Mouse (Mus musculus) ES-Bruce4 (cell line): ENCODE measurements around the gene Tmem106c. TPM values are rescaled to one million over a fixed set of nuclear protein-coding genes. Genes with fewer than 3 reads are reported as not detected.

Source experiments
- H3K27ac ChIP-seq: 2 replicates; pipeline ENCODE4 v1.5.1; 2012; ENCODE audit warnings: low read length, inconsistent platforms; ENCODE audit not compliant: insufficient read depth
- H3K27me3 ChIP-seq: 2 replicates; pipeline ENCODE4 v1.6.1; 2012; ENCODE audit warnings: mild to moderate bottlenecking, low read length, inconsistent platforms; ENCODE audit not compliant: control insufficient read depth, poor library complexity, insufficient read depth, severe bottlenecking
- H3K36me3 ChIP-seq: 2 replicates; pipeline ENCODE4 v1.6.1; 2012; ENCODE audit warnings: inconsistent platforms, mild to moderate bottlenecking, low read length, moderate library complexity; ENCODE audit not compliant: control insufficient read depth, poor library complexity, insufficient read depth, severe bottlenecking
- H3K4me1 ChIP-seq: one replicate; pipeline ENCODE4 v1.8.1; 2011; ENCODE audit warnings: low read length; ENCODE audit not compliant: control insufficient read depth, insufficient read depth
- H3K4me3 ChIP-seq: 2 replicates; pipeline ENCODE4 v1.5.1; 2011; ENCODE audit warnings: low read depth, mild to moderate bottlenecking, low read length
- H3K9ac ChIP-seq: 2 replicates; pipeline ENCODE4 v1.6.1; 2012; ENCODE audit warnings: low read depth, mild to moderate bottlenecking, inconsistent platforms; ENCODE audit not compliant: poor library complexity, severe bottlenecking
- H3K9me3 ChIP-seq: replicated peaks from 2 replicates; pipeline ENCODE4 v1.6.1; 2012; ENCODE audit warnings: mild to moderate bottlenecking, low read length, inconsistent platforms; ENCODE audit not compliant: control insufficient read depth, poor library complexity, insufficient read depth, severe bottlenecking
- CTCF ChIP-seq: IDR thresholded peaks from one replicate; pipeline ENCODE4 v1.8.1; 2011; ENCODE audit warnings: low read depth, low read length
- EP300 ChIP-seq: IDR thresholded peaks from 2 replicates; pipeline ENCODE4 v1.6.1; 2011; ENCODE audit warnings: low read depth, low read length; ENCODE audit not compliant: insufficient read depth
- POLR2A ChIP-seq: IDR thresholded peaks from one replicate; pipeline ENCODE4 v1.8.1; 2011; ENCODE audit warnings: low read length; ENCODE audit not compliant: insufficient read depth
- polyA plus RNA-seq: library from polyadenylated mRNA; stranded (reverse); fragments of >200 nt; gene quantifications from 2 replicates; pipeline ENCODE4 v1.2.4, GENCODE M21; 2011; ENCODE audit warnings: low read depth; ENCODE audit not compliant: missing spikeins, insufficient read depth, insufficient read length

Gene Tmem106c
- polyA plus RNA-seq, 1 experiment: 48.5 TPM

DNA sequence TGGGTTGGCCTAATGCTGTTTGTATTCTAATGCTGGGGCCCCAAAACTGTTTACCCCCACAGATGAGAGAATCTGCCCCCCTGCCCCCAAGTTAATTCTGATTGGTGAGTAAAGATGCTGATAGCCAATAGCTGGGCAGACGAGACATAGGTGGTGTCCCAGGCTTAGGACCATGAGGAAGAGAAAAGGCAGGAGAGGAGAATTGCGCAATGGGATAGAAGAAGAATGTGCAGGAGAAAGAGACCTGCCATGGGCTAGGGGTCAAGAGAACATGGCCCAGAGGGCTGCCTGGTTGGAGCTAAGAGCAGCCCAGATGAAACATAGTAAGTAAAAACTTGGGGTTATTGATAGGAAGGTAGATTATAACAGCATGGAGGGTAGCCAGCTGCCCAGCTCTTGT, 23.9 kb upstream of the Tmem106c start:
- Histone ChIP-seq H3K9ac (no peak overlapping the region), H3K4me3 (no peak overlapping the region)
- TF ChIP-seq EP300 (no peak), CTCF (no peak), POLR2A (no peak)

DNA sequence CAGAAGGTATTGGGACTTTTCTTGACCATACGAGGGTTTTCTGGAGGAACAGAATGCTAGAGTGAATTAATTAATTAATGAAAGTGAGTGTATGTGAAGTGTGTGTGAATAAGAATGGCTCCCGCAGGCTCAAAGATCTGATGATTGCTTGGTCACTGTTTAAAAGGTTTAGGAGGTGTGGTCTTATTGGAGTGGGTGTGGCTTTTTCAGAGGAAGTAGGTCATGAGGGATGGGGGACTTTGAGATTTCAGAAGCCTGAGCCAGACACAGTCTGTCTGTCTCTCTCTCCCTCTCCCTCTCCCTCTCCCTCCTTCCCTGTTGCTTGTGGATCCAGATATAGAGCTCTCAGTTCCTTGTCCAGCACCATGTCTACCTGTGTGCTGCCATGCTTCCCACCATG, 22.7 kb upstream of the Tmem106c start:
- no peak overlapping the region for H3K27ac ChIP-seq
- H3K36me3 ChIP-seq: no peaks in the 10 kb centered on the region
- no peak for TF ChIP-seq CTCF
- no peak for TF ChIP-seq POLR2A
- no peak for TF ChIP-seq EP300
- H3K9ac ChIP-seq: no peak overlapping the region
- H3K4me3 ChIP-seq: no peak overlapping the region
- no peaks in the 10 kb centered on the region for H3K27me3 ChIP-seq
- no peaks in the 10 kb centered on the region for H3K9me3 ChIP-seq
- no peaks in the 10 kb centered on the region for H3K4me1 ChIP-seq

More for the DNA sequence above, 23.9 kb upstream of the Tmem106c start:
- Histone ChIP-seq H3K27ac (no peak overlapping the region), H3K4me1 (no peaks in the 10 kb centered on the region), H3K9me3 (no peaks in the 10 kb centered on the region), H3K36me3 (no peaks in the 10 kb centered on the region), H3K27me3 (no peaks in the 10 kb centered on the region)

- Histone ChIP-seq H3K4me3 (no peak overlapping the region), H3K9me3 (no peaks in the 10 kb centered on the region), H3K27me3 (no peaks in the 10 kb centered on the region), H3K4me1 (no peaks in the 10 kb centered on the region), H3K9ac (no peak overlapping the region), H3K36me3 (no peaks in the 10 kb centered on the region), H3K27ac (no peak overlapping the region)
- TF ChIP-seq EP300 (no peak), POLR2A (no peak), CTCF (no peak)
These were observed 21.5 kb upstream of the Tmem106c start for GRCm38 (mm10) chr15:97942538-97942937.

DNA sequence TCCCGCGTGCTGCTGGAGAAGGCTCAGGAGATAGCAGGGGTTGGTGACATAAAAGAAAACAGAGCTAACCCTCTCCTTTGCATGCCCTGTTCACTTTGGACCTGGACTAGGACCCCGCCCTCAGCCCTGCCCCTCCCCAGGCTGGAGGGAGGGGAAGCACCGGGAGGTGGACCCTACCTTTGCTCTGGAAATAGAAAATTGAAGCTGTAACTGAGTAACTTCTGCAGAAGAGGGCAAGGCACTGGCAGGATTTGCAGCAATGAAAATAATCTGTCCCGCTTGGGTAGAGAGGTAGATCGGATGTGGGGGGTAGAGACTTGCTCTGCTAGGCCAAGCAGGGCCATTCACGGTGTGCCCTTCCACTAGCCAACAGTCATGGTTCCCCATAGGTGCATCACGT, 20.6 kb upstream of the Tmem106c start:
- TF ChIP-seq EP300: no peak
- TF ChIP-seq CTCF: no peak
- no peak for TF ChIP-seq POLR2A
- no peaks in the 10 kb centered on the region for H3K9me3 ChIP-seq
- no peaks in the 10 kb centered on the region for H3K4me1 ChIP-seq
- H3K4me3 ChIP-seq: no peak overlapping the region
- no peak overlapping the region for H3K9ac ChIP-seq
- H3K27me3 ChIP-seq: no peaks in the 10 kb centered on the region
- H3K36me3 ChIP-seq: no peaks in the 10 kb centered on the region
- no peak overlapping the region for H3K27ac ChIP-seq

GRCm38 (mm10) chr15:97944919-97945574, 19.0 kb upstream of the Tmem106c start:
- TF ChIP-seq POLR2A (no peak), EP300 (no peak), CTCF (no peak)
- no peaks in the 10 kb centered on the region for H3K9me3 ChIP-seq
- H3K9ac ChIP-seq: no peak overlapping the region
- H3K4me1 ChIP-seq: no peaks in the 10 kb centered on the region
- H3K4me3 ChIP-seq: no peak overlapping the region
- H3K36me3 ChIP-seq: no peaks in the 10 kb centered on the region
- no peaks in the 10 kb centered on the region for H3K27me3 ChIP-seq
- H3K27ac ChIP-seq: no peak overlapping the region

DNA sequence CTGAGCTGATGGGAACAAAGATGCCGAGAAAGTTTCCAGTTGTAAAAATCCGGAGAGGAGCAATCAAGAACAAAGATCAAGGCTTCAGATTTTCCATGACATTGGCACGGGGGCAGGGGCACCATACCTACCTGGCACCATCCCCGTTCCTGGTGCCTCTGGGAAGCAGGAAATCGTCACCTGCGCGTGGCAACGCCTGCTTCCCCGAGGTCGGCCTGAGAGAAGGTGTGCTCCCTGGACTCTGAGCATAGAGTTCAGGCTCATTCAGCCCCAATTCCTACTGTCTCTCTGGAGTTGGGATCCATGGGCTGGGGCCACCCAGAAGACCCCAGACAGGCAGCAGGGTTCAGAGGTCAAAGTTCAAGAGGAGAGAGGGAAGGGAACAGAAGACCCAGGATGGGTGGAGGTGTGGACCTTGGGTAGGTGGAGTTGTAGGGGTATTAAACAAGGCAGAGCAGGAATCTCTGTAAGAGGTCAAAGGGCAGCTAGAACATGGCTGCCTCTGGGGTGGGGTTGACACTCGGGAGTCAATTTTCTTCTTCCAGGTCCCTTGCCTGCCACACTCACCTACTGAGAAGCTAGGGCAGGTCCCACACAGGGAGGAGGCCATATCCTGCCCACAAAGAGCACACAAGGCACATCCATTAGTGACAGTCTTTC, 18.2 kb upstream of the Tmem106c start:
- Histone ChIP-seq H3K36me3 (no peaks in the 10 kb centered on the region), H3K4me3 (no peak overlapping the region), H3K9ac (no peak overlapping the region), H3K27ac (no peak overlapping the region), H3K9me3 (no peaks in the 10 kb centered on the region), H3K4me1 (no peaks in the 10 kb centered on the region), H3K27me3 (no peaks in the 10 kb centered on the region)
- TF ChIP-seq POLR2A (no peak), CTCF (no peak), EP300 (no peak)
